Mouse (Mus musculus) left cerebral cortex, postnatal 4 days (tissue): Measurements from ENCODE around the gene Vti1a. TPM values are rescaled to one million over a fixed set of nuclear protein-coding genes. Genes with fewer than 3 reads are reported as not detected.

Source experiments
- DNase-seq: peaks from one replicate; pipeline ENCODE4 v3.0.0-alpha.2; 2022
- intact Hi-C: fragments of 180-260 bp; cut with DNase I; formaldehyde crosslinking; loops from one replicate; pipeline ENCODE4 v1.15.1; 2025
- total RNA-seq, 2 experiments: library from RNA; stranded (reverse); gene quantifications; 2 replicates each; pipeline ENCODE4 v1.2.3; 2021

The Vti1a gene
- total RNA-seq, 2 experiments from 2014 or later: 49.6 to 50.2 TPM

DNA sequence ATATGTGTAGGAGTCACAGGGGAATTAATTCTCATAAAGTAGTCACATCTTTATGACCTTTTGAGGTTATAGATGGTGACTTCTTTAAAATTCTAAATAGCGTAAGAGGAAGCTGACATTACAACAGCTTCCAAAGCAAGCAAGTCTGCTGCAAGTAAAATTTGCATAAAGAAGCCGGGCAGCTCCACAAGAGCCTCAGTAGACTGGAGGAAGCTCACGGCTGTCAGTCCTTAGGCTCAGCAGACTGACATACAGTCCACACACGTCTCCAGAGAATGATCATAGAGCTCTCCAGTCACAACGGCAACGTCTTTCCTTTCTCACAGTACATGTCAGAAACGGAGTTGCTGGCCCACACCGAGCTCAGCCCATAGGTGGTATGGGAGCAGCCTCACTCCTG lies 4.2 kb upstream of the Vti1a start:
- intact Hi-C loops: no loop called here
- DNase-seq: no peak

DNA sequence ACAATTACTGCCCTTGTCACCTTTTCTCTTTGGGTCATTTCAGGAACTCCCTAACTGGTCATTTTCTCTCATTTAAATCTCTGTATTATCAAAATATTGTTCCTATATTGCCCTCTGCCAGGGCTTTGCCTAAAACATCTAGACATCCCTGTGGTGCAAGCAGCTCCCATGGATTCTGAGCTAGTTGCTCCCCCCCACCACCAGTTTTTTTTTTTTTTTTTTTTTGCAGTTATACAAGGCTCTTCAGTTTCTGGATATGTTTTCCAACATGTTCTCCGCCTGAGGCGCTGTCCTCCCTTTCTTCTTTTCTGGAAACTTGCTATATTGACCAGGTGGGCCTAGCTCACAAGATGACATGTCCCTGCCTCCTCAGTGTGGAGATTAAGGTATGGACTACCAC lies 2.4 kb upstream of the Vti1a start:
- intact Hi-C loops: no loop called here
- DNase-seq: no peak

DNA sequence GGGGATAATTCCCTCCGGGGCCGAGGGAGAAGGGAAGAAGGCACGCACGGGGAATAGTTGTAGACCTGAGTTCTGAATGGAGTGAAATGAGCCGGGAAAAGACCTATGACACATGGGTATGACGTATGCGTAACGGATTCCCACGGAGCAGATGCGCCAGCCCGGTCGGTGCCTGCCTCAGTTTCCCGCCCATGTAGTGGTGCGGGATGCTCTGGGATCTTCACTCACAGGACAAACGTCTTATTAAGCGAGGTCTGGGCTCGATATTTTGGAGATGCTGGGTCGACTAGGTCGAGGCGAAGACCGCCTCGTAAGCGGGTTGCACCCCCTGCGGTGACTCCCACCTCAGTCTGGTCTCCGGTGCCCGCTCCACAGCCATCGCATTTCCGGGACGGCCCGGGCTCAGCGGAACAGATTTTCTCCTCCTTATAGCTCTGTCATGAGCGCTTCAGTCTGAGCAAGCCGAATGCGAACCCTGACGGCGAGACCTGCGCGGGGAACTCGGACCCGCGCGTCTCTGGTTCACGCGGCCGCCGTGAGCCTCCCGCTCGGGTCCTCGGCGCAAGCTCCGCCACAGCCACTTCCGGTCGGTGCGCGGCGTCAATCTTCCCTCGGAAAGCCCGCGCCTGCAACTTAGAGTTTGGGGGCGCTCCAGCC lies 515 bp upstream of the Vti1a start, which contains the start of gene Zdhhc6:
TSS of gene Zdhhc6 (minus strand) at position 581 of the 657 bp plus-strand sequence.
- intact Hi-C loops: no loop called here
- peak; percentile 84 for DNase-seq

DNA sequence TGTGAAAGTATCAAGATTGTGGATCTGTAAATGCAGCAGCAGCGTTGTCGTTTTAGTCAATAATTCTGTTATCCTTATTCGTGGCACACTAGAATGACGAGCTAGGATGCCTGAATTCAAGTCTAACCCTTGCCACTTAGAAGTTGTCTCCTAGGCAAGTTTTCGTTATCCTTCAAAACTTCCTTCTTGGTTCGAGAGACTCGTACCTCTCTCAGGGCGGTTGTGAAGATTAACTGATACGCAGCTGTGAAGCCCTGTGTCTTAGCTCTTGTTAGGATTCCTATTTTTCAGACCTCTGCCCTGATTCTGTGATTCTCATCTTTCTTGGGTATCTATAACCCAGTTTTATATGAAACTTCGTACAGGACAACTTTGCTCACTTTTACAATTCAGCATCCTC lies 806 bp downstream of the Vti1a start:
- DNase-seq: no peak
- intact Hi-C loops: no loop called here

DNA sequence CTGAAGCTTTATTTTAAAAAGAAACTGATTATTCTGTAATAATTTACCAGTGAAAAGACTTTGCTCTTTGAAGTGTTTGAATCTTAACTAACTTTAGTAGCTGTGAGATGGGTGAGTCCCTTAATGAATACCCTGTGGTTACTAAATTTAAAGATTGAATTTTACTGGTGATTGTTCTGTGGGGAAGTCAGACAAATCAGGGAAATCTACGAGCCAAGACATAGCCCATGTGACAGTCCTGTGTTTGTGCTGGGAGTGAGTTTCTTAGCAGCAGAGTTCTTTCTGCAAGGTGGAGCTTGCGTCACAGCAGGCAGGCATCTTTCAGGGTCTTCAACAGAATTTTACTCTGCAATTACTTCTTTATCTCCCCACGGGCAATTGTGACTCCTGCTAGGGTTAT lies 2.9 kb downstream of the Vti1a start:
- no peak for DNase-seq
- intact Hi-C loops: no loop called here

DNA sequence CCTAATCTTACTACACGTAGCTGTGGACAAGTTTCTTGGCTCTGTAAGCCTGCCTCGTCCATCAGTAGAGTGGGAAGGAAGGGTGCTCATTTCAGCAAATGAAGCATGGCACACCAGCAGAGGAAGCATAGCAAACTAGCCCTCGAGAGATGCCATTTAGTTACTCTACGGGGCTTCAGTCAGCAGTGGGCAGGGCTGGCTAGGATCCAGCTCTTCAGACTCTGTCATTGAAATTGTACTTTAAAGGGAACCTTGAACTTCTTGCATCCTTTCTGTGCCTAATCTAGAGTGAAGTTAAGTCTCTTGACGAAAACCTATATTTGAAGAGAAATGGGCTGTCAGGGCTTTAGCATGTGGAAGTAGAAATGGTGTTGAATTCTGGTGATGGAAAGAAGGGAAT lies 3.4 kb downstream of the Vti1a start:
- intact Hi-C loops: no loop called here
- no peak for DNase-seq

DNA sequence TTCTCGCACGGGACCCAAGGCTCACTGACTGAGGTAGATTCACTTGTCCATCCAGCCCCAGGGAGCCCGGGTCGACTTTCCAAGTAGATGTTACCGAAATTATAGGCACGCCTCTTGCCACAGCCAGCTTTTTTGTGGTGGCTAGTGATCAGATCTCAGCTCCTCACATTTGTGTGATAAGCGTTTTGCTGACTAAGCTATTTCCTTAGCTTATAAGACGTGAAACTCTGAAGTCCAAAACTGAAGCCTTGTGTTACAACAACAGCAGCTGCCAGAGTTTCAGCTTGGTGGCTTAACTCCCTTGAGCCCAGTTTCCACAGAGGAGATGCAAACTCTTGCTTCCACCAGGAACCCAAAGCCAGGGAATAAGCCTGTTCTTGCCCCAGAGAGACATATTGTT lies 6.5 kb downstream of the Vti1a start:
- DNase-seq: no peak
- intact Hi-C loops: no loop called here

DNA sequence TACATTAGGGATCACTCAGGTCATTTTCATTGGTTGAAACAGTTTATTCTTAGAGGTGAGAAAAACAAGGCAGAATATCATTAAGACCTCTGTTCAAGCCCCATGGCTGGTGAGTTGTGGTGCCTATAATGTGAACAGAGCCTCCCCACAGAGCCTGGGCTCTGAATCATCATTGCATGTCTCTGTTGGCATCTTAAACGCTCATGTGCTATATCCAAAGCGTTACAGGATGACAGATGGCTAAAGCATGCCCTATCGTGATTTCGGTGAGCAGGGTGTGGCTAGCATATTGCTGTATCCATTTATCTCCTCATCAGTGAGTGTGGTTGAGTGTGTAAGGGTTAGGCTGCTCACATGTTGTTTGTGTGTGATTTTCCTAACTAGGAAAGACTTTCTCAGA lies 11.4 kb downstream of the Vti1a start:
- no peak for DNase-seq
- intact Hi-C loops: no loop called here

DNA sequence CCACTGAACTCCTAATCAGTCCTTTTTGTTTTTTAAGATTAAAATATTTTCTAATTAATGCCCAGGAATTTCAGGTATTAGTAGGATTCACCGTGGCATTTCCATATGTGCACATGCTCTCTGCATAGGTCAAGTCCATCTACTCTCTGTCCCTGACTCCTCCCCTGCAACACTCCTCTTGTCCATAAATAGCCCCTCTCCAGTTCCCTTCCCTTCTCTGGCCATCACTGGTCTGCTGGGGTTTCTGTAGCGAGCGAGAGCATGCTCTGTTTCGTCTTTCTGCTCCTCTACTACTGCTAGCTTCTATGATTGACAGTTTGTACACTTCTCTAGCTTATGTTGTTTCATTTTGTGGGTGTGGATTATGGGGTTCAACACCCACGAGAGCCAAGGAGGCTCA lies 15.7 kb downstream of the Vti1a start:
- intact Hi-C loops: loop anchor here (5.0 to 10.0 kb wide), 2 partner anchors 801 to 923 kb away; no protein-coding TSS in a partner anchor
- DNase-seq: no peak

DNA sequence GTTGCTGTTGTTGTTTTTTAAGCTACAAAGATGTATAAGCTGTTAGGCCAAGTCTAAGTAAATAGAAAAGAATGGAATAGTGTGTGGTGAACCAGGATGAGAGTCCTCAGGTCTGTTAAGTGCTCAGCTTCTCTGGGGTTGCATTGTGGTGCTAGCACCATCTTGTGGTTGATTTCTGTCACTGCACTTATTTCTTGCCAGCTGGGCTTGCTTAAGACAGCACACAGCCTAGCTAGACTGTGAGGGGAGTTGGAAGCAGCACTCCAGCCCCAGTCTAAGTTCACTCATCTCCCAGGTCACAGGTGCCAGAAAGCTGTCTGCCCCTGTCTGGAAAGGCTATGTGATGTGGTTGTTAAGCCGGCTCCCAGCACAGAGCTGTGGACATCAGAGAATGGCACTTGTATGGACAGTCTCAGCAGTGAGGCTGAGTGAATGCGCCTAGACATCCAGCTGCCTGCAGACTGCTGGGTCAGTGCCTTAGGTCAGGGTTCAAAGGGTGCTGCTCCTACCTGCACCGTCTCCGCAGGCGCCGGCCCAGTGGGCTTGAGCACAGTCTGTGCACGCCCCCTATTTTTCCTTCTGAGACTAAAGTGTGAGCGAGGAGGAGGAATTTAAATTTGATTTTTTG lies 16.7 kb downstream of the Vti1a start:
- intact Hi-C loops: loop anchor here (5.0 to 10.0 kb wide), 2 partner anchors 800 to 922 kb away; no protein-coding TSS in a partner anchor
- peak; percentile 45 for DNase-seq

DNA sequence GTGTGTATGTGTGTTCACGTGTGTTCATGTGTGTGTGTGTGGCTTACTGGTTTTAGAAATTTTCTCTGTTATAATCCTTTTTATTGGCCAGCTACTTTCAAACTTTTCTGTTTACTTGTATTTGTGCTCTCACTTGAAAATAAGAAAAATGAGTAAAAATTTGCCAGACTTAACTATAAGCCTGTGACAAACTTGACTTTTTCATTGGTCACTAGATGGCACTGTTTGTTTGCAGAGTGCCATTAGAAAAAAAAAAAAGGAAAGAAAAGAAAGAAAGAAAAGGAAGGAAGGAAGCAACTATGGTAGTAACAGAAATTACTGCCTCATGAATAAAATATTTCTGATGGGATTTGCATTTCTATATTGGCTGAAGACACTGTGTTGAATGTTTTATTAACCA lies 19.8 kb downstream of the Vti1a start:
- intact Hi-C loops: loop anchor here (10.0 kb wide), 1 partner anchor 919 kb away; no protein-coding TSS in a partner anchor
- no peak for DNase-seq

DNA sequence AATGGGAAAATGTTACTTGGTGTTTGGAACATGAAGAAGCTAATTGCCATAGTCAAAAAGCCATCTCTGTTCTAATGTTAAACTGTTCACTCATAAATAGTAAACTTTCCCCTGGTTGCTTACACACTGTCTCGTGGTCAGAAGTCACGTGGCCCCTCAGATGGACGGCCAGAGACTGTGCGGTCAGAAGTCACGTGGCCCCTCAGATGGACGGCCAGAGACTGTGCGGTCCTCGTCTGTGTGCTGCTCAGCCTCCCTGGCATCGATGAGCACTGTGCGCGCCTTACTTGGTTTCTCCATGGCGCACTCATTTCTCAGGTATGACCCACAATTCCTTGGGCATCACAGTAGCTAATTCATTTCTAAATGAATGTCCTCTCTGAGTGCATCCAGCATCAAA lies 20.3 kb downstream of the Vti1a start:
- no peak for DNase-seq
- intact Hi-C loops: loop anchor here (10.0 kb wide), 1 partner anchor 918 kb away; no protein-coding TSS in a partner anchor

DNA sequence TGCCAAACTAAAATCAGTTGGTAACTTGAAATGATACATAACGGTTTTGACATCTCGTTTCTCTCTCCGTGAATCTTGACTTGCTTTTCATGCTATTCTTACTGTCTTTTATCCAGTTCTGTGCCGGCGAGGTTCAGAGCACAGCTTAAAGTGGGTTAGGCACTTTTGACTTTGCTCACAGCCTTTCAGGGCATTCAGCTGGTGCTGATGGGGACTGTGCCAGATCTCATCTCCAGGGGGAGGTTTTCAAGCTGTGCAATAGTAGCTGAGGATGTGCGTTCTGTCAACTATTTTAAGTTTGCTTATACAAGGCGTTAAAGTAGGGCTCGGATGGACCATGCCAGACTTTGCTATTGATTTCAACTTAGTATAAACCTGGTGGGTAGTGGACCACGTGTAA lies 21.0 kb downstream of the Vti1a start:
- DNase-seq: no peak
- intact Hi-C loops: loop anchor here (10.0 kb wide), 1 partner anchor 918 kb away; no protein-coding TSS in a partner anchor

DNA sequence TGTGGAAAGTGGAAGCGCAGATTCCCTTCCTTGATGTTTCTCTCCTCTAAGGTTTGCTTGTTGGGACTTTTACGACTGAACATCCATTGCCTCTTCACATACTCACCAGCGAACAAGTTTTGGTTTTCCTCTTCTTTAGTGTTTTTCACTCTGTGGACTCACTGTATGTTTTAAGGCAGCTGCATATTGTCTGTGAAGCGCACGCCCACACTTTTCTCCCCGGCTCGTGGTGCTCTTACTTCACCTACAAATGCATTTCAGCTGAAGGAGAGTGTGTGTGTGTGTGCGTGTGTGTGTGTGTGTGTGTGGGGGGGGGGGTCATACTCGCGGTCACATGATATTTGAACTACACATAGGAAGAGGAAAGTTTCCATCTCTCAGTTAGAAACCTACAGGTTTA lies 21.6 kb downstream of the Vti1a start:
- no peak for DNase-seq
- intact Hi-C loops: loop anchor here (10.0 kb wide), 1 partner anchor 917 kb away; no protein-coding TSS in a partner anchor

DNA sequence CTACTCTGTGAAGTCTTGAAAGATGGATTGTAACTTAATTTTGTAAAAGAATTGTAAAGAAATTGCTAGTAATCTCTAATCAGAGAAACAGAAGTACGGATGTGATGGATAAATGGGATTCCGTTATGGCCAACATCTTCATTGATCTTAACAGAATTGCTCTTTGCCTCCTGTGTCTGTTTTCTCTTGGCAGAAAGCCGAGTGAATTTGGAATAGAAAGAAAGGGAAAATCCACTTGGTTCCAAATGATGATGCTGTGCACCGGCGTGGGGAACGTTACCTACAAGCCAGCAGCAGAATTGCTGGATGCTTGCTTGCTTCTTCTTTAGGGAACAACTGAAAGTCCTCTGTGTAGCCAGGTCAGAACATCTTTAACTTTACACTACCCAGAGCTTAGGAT lies 24.4 kb downstream of the Vti1a start:
- intact Hi-C loops: no loop called here
- DNase-seq: no peak

DNA sequence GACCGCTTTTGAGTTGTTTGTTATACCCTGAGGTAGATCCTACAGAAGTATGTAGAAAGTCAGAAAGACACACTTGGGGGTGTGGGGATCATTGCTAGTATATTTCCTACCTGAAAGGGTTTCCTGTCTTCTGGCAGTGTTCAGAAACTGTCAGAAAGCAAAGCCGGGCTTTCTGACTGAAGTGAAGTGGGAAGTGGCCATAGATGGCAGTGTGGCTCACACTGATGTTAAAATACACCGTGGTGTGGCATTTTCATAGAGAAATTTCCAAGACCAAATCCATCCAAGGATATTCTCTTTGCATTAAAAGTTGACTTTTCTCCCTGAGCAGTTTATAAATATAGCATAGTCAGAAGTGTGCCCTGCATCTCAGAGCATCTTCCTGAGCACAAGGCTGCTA lies 25.3 kb downstream of the Vti1a start:
- no peak for DNase-seq
- intact Hi-C loops: no loop called here

DNA sequence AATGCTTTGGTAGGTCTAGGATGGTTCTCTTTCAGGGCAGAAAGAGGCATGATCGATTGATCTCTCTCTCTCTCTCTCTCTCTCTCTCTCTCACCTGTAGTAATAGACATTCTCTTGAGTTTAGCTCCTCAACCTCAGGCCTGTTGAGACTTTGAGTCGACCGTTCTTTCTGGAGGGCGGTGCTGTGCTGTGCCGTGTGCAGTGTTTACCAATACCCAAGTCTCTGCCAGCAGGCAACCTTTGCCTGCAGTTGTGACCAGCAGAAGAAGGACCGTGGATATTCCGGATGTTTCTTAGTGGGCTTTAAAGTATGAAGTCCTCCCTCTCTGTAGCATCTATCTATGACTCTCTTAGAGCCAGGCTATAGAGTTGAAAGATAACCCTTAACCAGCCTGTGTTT lies 26.3 kb downstream of the Vti1a start:
- intact Hi-C loops: no loop called here
- DNase-seq: no peak

DNA sequence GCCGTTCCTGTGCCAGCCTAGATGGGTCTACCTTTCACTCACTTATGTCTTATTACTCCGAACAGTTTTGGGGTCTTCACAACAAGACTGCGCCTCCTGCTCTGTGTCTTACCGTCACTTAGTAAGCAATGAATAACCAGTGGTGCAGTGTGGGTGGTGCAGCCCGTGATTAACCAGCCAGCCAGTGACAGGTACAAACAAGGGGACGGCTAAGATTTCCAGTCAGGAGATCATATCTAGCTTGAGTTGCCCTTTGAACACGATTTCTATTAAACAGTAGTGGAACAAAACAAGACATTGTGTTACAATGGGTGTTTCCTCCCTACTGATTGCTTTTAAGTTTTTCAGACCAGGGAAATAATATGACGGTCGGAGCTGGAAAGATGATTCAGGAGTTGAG lies 27.2 kb downstream of the Vti1a start:
- intact Hi-C loops: no loop called here
- DNase-seq: no peak

DNA sequence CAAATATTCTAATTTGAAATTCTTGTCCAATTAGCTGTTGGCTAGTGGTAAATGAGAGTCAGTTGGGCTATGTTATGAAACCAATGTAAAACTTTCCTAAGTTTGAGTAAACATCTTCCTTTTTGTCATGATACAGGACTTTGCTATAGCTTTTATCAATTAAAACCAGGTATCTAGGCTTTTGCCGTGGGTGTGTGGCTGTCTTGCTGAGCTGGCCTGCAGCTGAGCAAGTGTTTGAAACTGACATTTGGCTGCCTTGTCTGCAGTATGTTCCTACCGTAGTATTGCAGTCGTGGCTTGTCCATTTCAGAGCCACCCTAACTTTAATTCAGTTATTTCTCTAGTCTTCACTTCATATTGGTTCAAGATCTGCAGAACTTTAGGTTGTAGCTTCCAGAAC lies 32.1 kb downstream of the Vti1a start:
- DNase-seq: no peak
- intact Hi-C loops: no loop called here

DNA sequence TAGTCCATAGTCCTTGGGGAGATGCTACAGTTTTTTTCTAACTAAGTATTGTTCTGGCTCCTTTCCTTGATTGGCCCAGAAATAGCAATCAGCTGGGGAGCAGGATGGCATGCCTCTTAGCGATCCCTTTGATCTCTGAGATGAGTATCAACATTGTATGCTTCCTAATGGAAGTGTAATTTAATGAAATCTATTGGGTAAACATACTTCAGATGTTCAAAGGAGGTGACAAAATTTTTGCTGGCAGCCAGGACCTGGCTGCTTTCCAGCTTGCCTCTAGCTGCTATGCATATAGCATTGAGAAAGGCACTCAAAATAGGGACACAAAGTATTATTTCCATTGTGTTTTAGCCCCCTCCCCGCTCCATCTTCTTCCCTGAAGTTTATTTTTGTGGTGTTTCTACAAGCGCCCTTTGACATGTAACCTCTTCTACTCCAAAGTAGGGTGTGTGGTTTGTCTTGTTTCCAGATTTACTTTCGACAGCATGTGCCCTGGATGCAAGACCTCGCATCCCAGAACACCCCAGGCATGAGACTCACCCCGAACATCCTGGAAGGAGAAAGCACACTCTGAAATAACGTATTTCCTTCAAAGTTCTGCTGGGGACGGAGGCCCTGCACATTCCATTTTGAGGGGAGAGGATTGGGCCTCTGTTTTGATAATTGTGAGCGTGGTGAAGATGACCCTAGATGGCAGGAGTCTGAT lies 34.7 kb downstream of the Vti1a start:
- intact Hi-C loops: no loop called here

DNA sequence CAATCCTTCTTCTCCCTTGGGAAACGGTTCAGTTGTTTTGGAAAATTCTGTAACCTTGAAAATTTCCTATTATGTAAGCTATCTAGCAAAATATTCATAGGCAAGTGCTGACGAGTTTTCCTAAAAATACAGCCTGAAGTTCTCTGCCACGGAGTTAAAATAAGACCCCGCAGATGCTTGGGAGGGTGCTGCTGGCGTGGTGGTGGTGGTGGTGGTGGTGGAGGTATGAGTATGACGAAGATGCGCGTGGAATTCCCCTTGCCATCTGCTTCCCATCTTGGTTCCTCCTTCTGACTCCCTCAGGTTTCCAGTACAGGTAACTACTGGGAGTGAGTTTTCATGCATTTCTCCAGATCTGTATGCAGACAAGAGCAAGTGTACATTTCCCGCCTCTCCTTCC lies 46.5 kb downstream of the Vti1a start:
- DNase-seq: no peak

More for the DNA sequence above, 34.7 kb downstream of the Vti1a start:
- DNase-seq: peak; percentile 6

DNA sequence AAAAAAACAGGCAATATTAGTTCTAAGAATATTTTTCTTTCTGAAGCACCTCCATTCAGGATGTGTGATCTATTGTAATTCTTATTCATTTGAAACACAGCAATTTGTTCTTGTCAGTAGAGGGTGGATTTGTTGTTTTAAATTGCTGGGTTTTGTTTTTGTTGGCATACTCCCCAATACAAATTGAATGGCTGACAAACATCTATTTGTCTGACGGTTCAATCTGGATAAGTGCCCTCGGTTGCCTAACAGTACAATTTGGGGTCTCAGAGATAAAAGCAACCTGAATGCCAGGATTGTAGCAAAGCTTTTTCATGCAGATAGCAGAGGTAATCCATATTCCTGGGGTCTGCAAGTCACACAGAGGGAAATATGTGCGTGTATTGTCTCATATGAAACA lies 53.6 kb downstream of the Vti1a start:
- no peak for DNase-seq
- intact Hi-C loops: no loop called here

More for the DNA sequence above, 46.5 kb downstream of the Vti1a start:
- intact Hi-C loops: no loop called here
